23 mouse cellular contexts compared by ENCODE assay signal in the genomic region with DNA sequence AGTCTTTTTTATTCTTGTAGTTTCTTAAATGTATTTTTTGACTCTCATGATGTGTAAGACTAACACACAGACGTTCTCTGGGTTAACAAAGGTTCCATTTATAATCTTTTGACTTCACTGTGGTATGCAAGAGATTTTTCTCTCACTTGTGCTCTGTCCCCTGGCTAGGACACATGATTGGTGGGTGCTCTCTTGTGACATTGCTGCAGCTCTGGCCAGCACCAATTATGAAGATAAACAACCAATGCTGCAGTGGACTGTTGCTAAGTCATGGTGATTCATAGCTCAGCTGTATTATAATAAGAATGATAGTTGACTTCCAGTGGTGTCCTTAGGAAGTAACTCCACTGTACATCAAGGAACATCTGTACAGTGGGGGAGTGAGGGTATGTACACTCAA.
DNase-seq lines count a peak whose midpoint lies in the region; ATAC-seq and TF ChIP-seq lines count a peak whose summit lies in the region.
"Had no signal": no experiment of that assay in that cellular context is flagged by ENCODE, and none has a peak within 500 bp of the region (broad histone marks: within the 10 kb centered on the region; RNA-seq: fewer than 3 reads in every experiment).

No protein-coding gene starts in this region.

- H3K4me3 ChIP-seq in kidney, adult 2 months (ENCODE audit: insufficient read depth, low read depth, low read length): no peak overlapping the region
- H3K4me3 ChIP-seq: embryonic facial prominence, embryonic 15.5 days; heart, embryonic 15.5 days; hindbrain, embryonic 13.5 days; layer of hippocampus, adult 2 months; limb, embryonic 13.5 days; liver, embryonic 13.5 days; lung, embryonic 15.5 days had no signal

- H3K27ac ChIP-seq in kidney, adult 2 months (ENCODE audit: insufficient read depth, low read depth, low read length): no peak overlapping the region
- H3K27ac ChIP-seq: embryonic facial prominence, embryonic 15.5 days; heart, embryonic 15.5 days; hindbrain, embryonic 13.5 days; layer of hippocampus, adult 2 months; limb, embryonic 13.5 days; liver, embryonic 13.5 days; lung, embryonic 15.5 days had no signal

- peak; percentile 22 for DNase-seq in adrenal gland, adult 2 months
- no peak for DNase-seq in adrenal gland, postnatal 25 days
- DNase-seq in kidney, adult 2 months: peak; percentile 4
- no peak for DNase-seq in kidney, adult 18-20 months
- DNase-seq in 3T3-L1 (ENCODE audit: low read depth, low spot score): peak; percentile 36
- peak; percentile 54 for DNase-seq in fibroblast of lung, adult 2 months (ENCODE audit: low read depth)
- DNase-seq in spleen, postnatal 14 days (ENCODE audit: low spot score in 2 of 2): no peak
- DNase-seq: adrenal gland, postnatal 10 days; cerebellum, adult 11 months; cerebellum, postnatal 10 days; layer of hippocampus, postnatal 36 days; liver, embryonic 13.5 days; midbrain, embryonic 14.5 days; spleen, adult 18-20 months; thymus, adult 2 months had no signal

- no peaks in the 10 kb centered on the region for H3K4me1 ChIP-seq in kidney, adult 2 months (ENCODE audit: control insufficient read depth, insufficient read depth, low read length)
- H3K4me1 ChIP-seq: embryonic facial prominence, embryonic 15.5 days; heart, embryonic 15.5 days; hindbrain, embryonic 13.5 days; limb, embryonic 13.5 days; liver, embryonic 13.5 days; lung, embryonic 15.5 days had no signal

- WGBS in kidney, adult 2 months: 43% methylated on average over 1 of the region's 1 CpGs

- H3K27me3 ChIP-seq in kidney, adult 2 months (replicated peaks; ENCODE audit: control insufficient read depth, insufficient read depth, low read length): no peaks in the 10 kb centered on the region
- H3K27me3 ChIP-seq: embryonic facial prominence, embryonic 15.5 days; heart, embryonic 15.5 days; hindbrain, embryonic 13.5 days; limb, embryonic 13.5 days; liver, embryonic 13.5 days; lung, embryonic 15.5 days had no signal

- no peak for ATAC-seq in granulocyte monocyte progenitor cell, adult 5-6 weeks (replicated peaks; ENCODE audit: poor library complexity, severe bottlenecking)

- H3K36me3 ChIP-seq in kidney, adult 2 months (ENCODE audit: control insufficient read depth, insufficient read depth, low read length): no peaks in the 10 kb centered on the region
- H3K36me3 ChIP-seq: embryonic facial prominence, embryonic 15.5 days; G1E; heart, embryonic 15.5 days; hindbrain, embryonic 13.5 days; limb, embryonic 13.5 days; liver, embryonic 13.5 days; lung, embryonic 15.5 days had no signal

- no peak for TF ChIP-seq POLR2A in kidney, adult 2 months (IDR thresholded peaks at IDR 0.05; ENCODE audit: low read depth, low read length)

- TF ChIP-seq CTCF in kidney, adult 2 months (conservative IDR thresholded peaks at IDR 0.05; ENCODE audit: insufficient read depth, insufficient read length, low read depth, low read length): no peak

Comparison
In these comparisons a context has a peak if more than half of its experiments do, and no peak if none do; other contexts are left out.
1. DNase-seq: peak in adrenal gland, adult 2 months (single experiment), kidney, adult 2 months (single experiment), 3T3-L1 (single experiment) and fibroblast of lung, adult 2 months (single experiment); none in adrenal gland, postnatal 25 days (single experiment), kidney, adult 18-20 months (single experiment) and spleen, postnatal 14 days (0 of 2).